ENCODE assay signal across 10 mouse cellular contexts in genomic region chr11:74465712-74466111, GRCm38 (mm10).
A peak's percentile ranks its signal among the peaks of the same experiment; 100 is the strongest.
DNase-seq lines count a peak whose midpoint lies in the region; ATAC-seq and TF ChIP-seq lines count a peak whose summit lies in the region.
"Had no signal": no experiment of that assay in that cellular context is flagged by ENCODE, and none has a peak within 500 bp of the region (broad histone marks: within the 10 kb centered on the region; RNA-seq: fewer than 3 reads in every experiment).

No protein-coding gene starts in this region.

- no peak for TF ChIP-seq EP300 in liver, embryonic 14.5 days (IDR thresholded peaks at IDR 0.05; ENCODE audit: low read depth)

- no peaks in the 10 kb centered on the region for H3K4me1 ChIP-seq in spleen, adult 2 months (ENCODE audit: control insufficient read depth, insufficient read depth, insufficient read length)
- peaks cover 2% of the 10 kb centered on the region in 2 experiments; a peak in 1 of 4 replicates for H3K4me1 ChIP-seq in liver, embryonic 14.5 days (replicated peaks; ENCODE audit: control insufficient read depth in 2 of 2, insufficient read depth in 2 of 2, low read length in 1 of 2)
- H3K4me1 ChIP-seq: limb, embryonic 12.5 days had no signal

- no peaks in the 10 kb centered on the region for H3K27me3 ChIP-seq in spleen, adult 2 months (ENCODE audit: control insufficient read depth, insufficient read depth, low read length)
- no peaks in the 10 kb centered on the region for H3K27me3 ChIP-seq in liver, embryonic 14.5 days (ENCODE audit: control insufficient read depth, insufficient read depth, low read length)
- H3K27me3 ChIP-seq: limb, embryonic 12.5 days had no signal

- H3K4me3 ChIP-seq in gastrocnemius, adult 2 months: no peak overlapping the region
- no peak overlapping the region for H3K4me3 ChIP-seq in spleen, adult 2 months (ENCODE audit: extremely low read depth, insufficient read depth, insufficient read length)
- H3K4me3 ChIP-seq in liver, embryonic 14.5 days (ENCODE audit: insufficient read depth in 1 of 2, low read depth in 2 of 2, low read length in 2 of 2): no peak overlapping the region
- H3K4me3 ChIP-seq: limb, embryonic 12.5 days had no signal

- no peaks in the 10 kb centered on the region for H3K9me3 ChIP-seq in liver, embryonic 14.5 days (ENCODE audit: control insufficient read depth, low read length)
- H3K9me3 ChIP-seq: limb, embryonic 12.5 days had no signal

- ATAC-seq in liver, embryonic 14.5 days (ENCODE audit: insufficient read depth): no peak

- H3K27ac ChIP-seq in gastrocnemius, adult 2 months: no peak overlapping the region
- no peak overlapping the region for H3K27ac ChIP-seq in spleen, adult 2 months (ENCODE audit: insufficient read depth, low read length)
- H3K27ac ChIP-seq in liver, embryonic 14.5 days: no peak overlapping the region
- H3K27ac ChIP-seq: limb, embryonic 12.5 days had no signal

- peak; percentile 74 for TF ChIP-seq CTCF in gastrocnemius, adult 2 months (IDR thresholded peaks at IDR 0.05)
- TF ChIP-seq CTCF in spleen, adult 2 months (IDR thresholded peaks at IDR 0.05; ENCODE audit: extremely low read depth, insufficient read depth, insufficient read length, insufficient replicate concordance): peak; percentile 19; the same call in 1 of the 2 replicates
- TF ChIP-seq CTCF in liver, embryonic 14.5 days (IDR thresholded peaks at IDR 0.05; ENCODE audit: low read depth): peak; percentile 65

- no peak overlapping the region for H3K4me2 ChIP-seq in liver, embryonic 14.5 days (ENCODE audit: low read depth)
- H3K4me2 ChIP-seq: limb, embryonic 12.5 days had no signal

- DNase-seq in gastrocnemius, adult 2 months: peak; percentile 60
- DNase-seq in gastrocnemius, postnatal 36 days: no peak
- no peak for DNase-seq in spleen, adult 2 months (ENCODE audit: low read depth in 1 of 2, low spot score in 2 of 2)
- DNase-seq in spleen, postnatal 4 days (ENCODE audit: low spot score in 2 of 2): no peak
- no peak for DNase-seq in liver, embryonic 14.5 days (ENCODE audit: low read depth in 3 of 3, low spot score in 3 of 3)
- peak; percentile 14 for DNase-seq in thymus, postnatal 25 days
- DNase-seq in left cerebral cortex, postnatal 4 days: no peak
- DNase-seq in spleen, adult 12 weeks (ENCODE audit: low spot score): no peak
- DNase-seq: cerebellum, adult 11-12 months had no signal

- TF ChIP-seq POLR2A in spleen, adult 2 months (IDR thresholded peaks at IDR 0.05; ENCODE audit: low read depth, low read length): no peak

- 57% methylated on average over 7 of the region's 7 CpGs for WGBS in spleen, adult 2 months
- whole genome bisulfite sequencing in liver, embryonic 14.5 days (ENCODE audit: insufficient replicate concordance): 34% methylated on average over 7 of the region's 7 CpGs

- no peaks in the 10 kb centered on the region for H3K36me3 ChIP-seq in spleen, adult 2 months (ENCODE audit: control insufficient read depth, insufficient read depth, low read length)
- no peaks in the 10 kb centered on the region for H3K36me3 ChIP-seq in liver, embryonic 14.5 days (replicated peaks; ENCODE audit: control insufficient read depth, insufficient read depth, low read depth)
- H3K36me3 ChIP-seq: limb, embryonic 12.5 days had no signal

- intact Hi-C loops in gastrocnemius, adult 2 months (cut with DNase I): loop anchor here (1.0 to 2.0 kb wide), 2 partner anchors 63 to 89 kb away; no protein-coding TSS in a partner anchor
- intact Hi-C loops in gastrocnemius, postnatal 36 days (cut with DNase I): loop anchor here (2.0 to 5.0 kb wide), 2 partner anchors 62 to 63 kb away; no protein-coding TSS in a partner anchor
- intact Hi-C loops in left cerebral cortex, postnatal 4 days (cut with DNase I): no loop called here

- H3K9ac ChIP-seq in liver, embryonic 14.5 days (replicated peaks): no peak overlapping the region
- H3K9ac ChIP-seq: limb, embryonic 12.5 days had no signal

Comparison
In these comparisons a context has a peak if more than half of its experiments do, and no peak if none do; other contexts are left out.
1. DNase-seq: peak in gastrocnemius, adult 2 months (single experiment) and thymus, postnatal 25 days (single experiment); none in gastrocnemius, postnatal 36 days (0 of 2), spleen, adult 2 months (0 of 2), spleen, postnatal 4 days (0 of 2), liver, embryonic 14.5 days (0 of 3), left cerebral cortex, postnatal 4 days (single experiment) and spleen, adult 12 weeks (single experiment).
2. CTCF ChIP-seq: peak in every context shown above with its lines; median percentile 74 in gastrocnemius, adult 2 months; 65 in liver, embryonic 14.5 days; 19 in spleen, adult 2 months.